In genomic region chr5:5030431-5030830, GRCm38 (mm10) we compare ENCODE assay signal across 10 mouse cellular contexts.
"Had no signal": no experiment of that assay in that cellular context is flagged by ENCODE, and none has a peak within 500 bp of the region (broad histone marks: within the 10 kb centered on the region; RNA-seq: fewer than 3 reads in every experiment).

No protein-coding gene starts in this region.

- DNase-seq: liver, postnatal 0 days; lung, postnatal 4 days; midbrain, embryonic 14.5 days; retina, postnatal 1 day; right cerebral cortex, adult 18-20 months; right cerebral cortex, postnatal 14 days; spleen, adult 18-20 months; thymus, adult 18-20 months; thymus, postnatal 14 days; thymus, postnatal 36 days had no signal
